Mouse (Mus musculus) erythroblast, adult 5-6 weeks (primary cell): Measurements from ENCODE around the gene Ppt1. TPM values are rescaled to one million over a fixed set of nuclear protein-coding genes. Genes with fewer than 3 reads are reported as not detected.

ENCODE experiments used
- ATAC-seq: replicated peaks from 2 replicates; pipeline ENCODE4 v1.8.0; 2016; ENCODE audit warnings: moderate number of reproducible peaks, mild to moderate bottlenecking, moderate TSS enrichment, inconsistent platforms; ENCODE audit not compliant: poor library complexity, low FRiP score, severe bottlenecking
- total RNA-seq, 2 experiments: library from RNA; stranded (forward) in 1 of 2; stranded (reverse) in 1 of 2; fragments of 150-400 nt in 1 of 2; fragments of 200-764, 138-1000 nt in 1 of 2; gene quantifications; 2 replicates each; pipeline versions ENCODE4 v1.2.3 to v1.2.4; 2015 to 2017; ENCODE audit warnings: low replicate concordance in 2 of 2

The Ppt1 gene
- total RNA-seq, 2 experiments from 2014 or later = 12.9 to 48.4 TPM

DNA sequence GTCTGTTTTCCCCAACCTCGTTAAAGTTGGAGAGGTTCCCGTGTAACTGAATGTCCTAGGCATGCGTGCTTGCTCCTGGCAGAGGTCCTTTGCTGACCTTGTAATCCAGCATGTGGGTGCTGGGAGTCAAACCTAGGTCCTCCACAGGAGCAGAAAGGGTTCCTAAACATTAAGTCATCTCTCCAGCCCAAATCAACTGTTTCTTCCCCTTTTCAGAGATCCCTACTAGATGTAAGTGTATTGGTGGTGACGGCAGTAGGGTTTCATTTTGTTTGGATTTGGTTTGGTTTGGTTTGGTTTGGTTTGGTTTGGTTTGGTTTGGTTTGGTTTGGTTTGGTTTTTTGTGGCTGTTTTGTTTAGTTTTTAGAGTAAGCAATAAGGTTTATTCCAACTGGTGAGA is 61.7 kb downstream of the Ppt1 start:
- ATAC-seq = no peak

DNA sequence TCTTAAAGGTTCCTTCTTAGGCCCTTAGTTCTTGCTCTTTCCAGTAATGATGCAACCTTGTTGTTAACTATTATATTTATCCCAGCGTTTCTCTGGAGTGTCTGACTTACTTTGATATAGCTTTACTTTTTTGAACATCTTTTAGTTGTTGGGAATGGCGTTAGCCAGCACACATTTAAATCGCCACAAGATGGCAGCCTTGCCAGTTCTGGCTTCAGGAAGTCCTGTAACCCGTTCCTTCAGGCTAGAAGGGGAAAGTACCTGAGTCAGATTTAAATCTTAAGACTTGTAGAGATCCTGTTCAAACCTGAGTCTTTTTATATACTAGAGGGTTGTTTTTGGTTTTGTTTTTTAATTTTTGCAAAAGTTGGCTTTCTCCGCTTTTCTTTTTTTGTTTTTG is 62.3 kb downstream of the Ppt1 start:
- peak; percentile 65; the same call in 1 of the 2 replicates for ATAC-seq

- ATAC-seq = no peak
Observed at GRCm38 (mm10) chr4:122902156-122902555, 66.1 kb downstream of the Ppt1 start.

DNA sequence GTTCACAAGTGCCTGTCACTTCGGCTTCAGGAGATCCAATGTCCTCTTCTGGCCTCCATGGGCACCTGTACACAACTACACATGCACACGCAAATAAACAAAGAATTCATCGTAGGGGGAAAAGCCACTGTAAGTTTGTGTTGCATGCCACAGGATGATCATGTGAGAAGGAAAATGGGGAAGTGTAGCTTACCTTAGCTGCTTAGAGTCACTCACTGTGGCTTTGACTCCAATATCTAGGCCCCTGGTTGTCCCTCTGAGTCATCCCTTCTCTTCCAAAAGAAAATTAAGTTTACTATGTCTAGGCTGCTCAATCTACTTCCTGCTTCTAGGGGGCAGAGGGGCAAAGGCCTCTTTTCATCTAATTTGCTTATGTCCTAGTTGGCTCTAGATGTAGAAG is 67.7 kb downstream of the Ppt1 start:
- ATAC-seq = no peak

- no peak for ATAC-seq
Observed at GRCm38 (mm10) chr4:122905359-122905758, 69.3 kb downstream of the Ppt1 start.

Other genes with a start within 250 kb of the Ppt1 start
- gene 9530002B09Rik, start 147.0 kb upstream of the Ppt1 start, total RNA-seq (2015; ENCODE audit: low replicate concordance) = not detected in 2 replicates
- gene 9530002B09Rik, start 147.0 kb upstream of the Ppt1 start, total RNA-seq (2017; ENCODE audit: low replicate concordance) = not detected in 2 replicates
- gene Cap1, start 49.8 kb downstream of the Ppt1 start, total RNA-seq (2015; ENCODE audit: low replicate concordance) = 77.8 and 106 TPM in 2 replicates
- gene Cap1, start 49.8 kb downstream of the Ppt1 start, total RNA-seq (2017; ENCODE audit: low replicate concordance) = 76.8 and 86.9 TPM in 2 replicates
- gene Mfsd2a, start 124.9 kb downstream of the Ppt1 start, total RNA-seq (2015; ENCODE audit: low replicate concordance) = not detected in 2 replicates
- gene Mfsd2a, start 124.9 kb downstream of the Ppt1 start, total RNA-seq (2017; ENCODE audit: low replicate concordance) = not detected in 2 replicates
- 1.7 TPM in 1 of 2 replicates, not detected in the other for gene Mycl, start 159.4 kb downstream of the Ppt1 start, total RNA-seq (2015; ENCODE audit: low replicate concordance)
- gene Mycl, start 159.4 kb downstream of the Ppt1 start, total RNA-seq (2017; ENCODE audit: low replicate concordance) = 0.56 and 2.5 TPM in 2 replicates
- gene Trit1, start 180.4 kb downstream of the Ppt1 start, total RNA-seq (2015; ENCODE audit: low replicate concordance) = 3.5 and 5.0 TPM in 2 replicates
- 2.0 and 3.2 TPM in 2 replicates for gene Trit1, start 180.4 kb downstream of the Ppt1 start, total RNA-seq (2017; ENCODE audit: low replicate concordance)